Mouse (Mus musculus): Measurements from ENCODE around the gene Ank3.

GRCm38 (mm10) chr10:69987496-69987895, 588.9 kb downstream of the Ank3 start:
- TF ChIP-seq CTCF (IDR thresholded peaks at IDR 0.05), result no peak
- no peak for TF ChIP-seq EP300 (IDR thresholded peaks at IDR 0.05)

All from lung, postnatal 0 days (tissue).